Mouse (Mus musculus) frontal cortex, postnatal 10 days (tissue): ENCODE measurements at regions not wholly inside any gene's neighbourhood (a gene's known extent, or its start where the extent isn't known, plus 50 kb on each side); places are given as distances from the start of the nearest gene placed in this dataset.

ENCODE experiments used
- DNase-seq, 2 experiments: peaks; one replicate each; pipeline ENCODE4 v3.0.0; 2022; ENCODE audit warnings: low spot score in 2 of 2, mixed read lengths in 1 of 2

GRCm38 (mm10) chr2:159138603-159139002 is 344.0 kb downstream of the Dhx35 start:
- DNase-seq = no peak

- no peak for DNase-seq
Measured at GRCm38 (mm10) chr2:159145980-159146379, 351.4 kb downstream of the Dhx35 start.

- DNase-seq = peak in 1 of 2 experiments; percentile 13
Measured at GRCm38 (mm10) chr2:159163985-159164384, 369.4 kb downstream of the Dhx35 start.

- DNase-seq = no peak
Measured at GRCm38 (mm10) chr2:159168553-159169064, 374.0 kb downstream of the Dhx35 start.

- DNase-seq = no peak
Measured at GRCm38 (mm10) chr2:159196156-159196555, 401.5 kb downstream of the Dhx35 start.

GRCm38 (mm10) chr2:159232266-159232665 is 437.7 kb downstream of the Dhx35 start:
- DNase-seq = no peak

GRCm38 (mm10) chr2:159235000-159235399 is 440.4 kb downstream of the Dhx35 start:
- peak; percentile 5 to 21 for DNase-seq

- no peak for DNase-seq
Measured at GRCm38 (mm10) chr2:159250065-159250464, 455.5 kb downstream of the Dhx35 start.

GRCm38 (mm10) chr2:159250993-159251665 is 456.5 kb downstream of the Dhx35 start:
- DNase-seq = no peak

- DNase-seq = no peak
Measured at GRCm38 (mm10) chr2:159270221-159271080, 475.8 kb downstream of the Dhx35 start.

GRCm38 (mm10) chr2:159278896-159279295 is 484.3 kb downstream of the Dhx35 start:
- DNase-seq = no peak

GRCm38 (mm10) chr2:159281558-159282320 is 487.1 kb downstream of the Dhx35 start:
- no peak for DNase-seq

- no peak for DNase-seq
Measured at GRCm38 (mm10) chr2:159284100-159284499, 489.5 kb downstream of the Dhx35 start.

GRCm38 (mm10) chr2:159284525-159285189 is 490.1 kb downstream of the Dhx35 start:
- DNase-seq = no peak

GRCm38 (mm10) chr2:159287996-159288563 is 493.5 kb downstream of the Dhx35 start:
- DNase-seq = no peak

- no peak for DNase-seq
Measured at GRCm38 (mm10) chr2:159290081-159290480, 495.5 kb downstream of the Dhx35 start.

- no peak for DNase-seq
Measured at GRCm38 (mm10) chr2:159307001-159307400, 512.4 kb downstream of the Dhx35 start.

GRCm38 (mm10) chr2:159334711-159335110 is 540.1 kb downstream of the Dhx35 start:
- no peak for DNase-seq

- no peak for DNase-seq
Measured at GRCm38 (mm10) chr2:159336646-159337045, 542.0 kb downstream of the Dhx35 start.

- no peak for DNase-seq
Measured at GRCm38 (mm10) chr2:159343624-159344560, 549.3 kb downstream of the Dhx35 start.
